Mouse (Mus musculus) heart, postnatal 0 days (tissue): ENCODE measurements around the gene Memo1.
"Not testable (repeated sequence)": the region's sequence is repeated elsewhere in the genome, so short reads cannot be mapped to it uniquely, and the experiment has no call there.

ENCODE experiments used
- CTCF ChIP-seq: IDR thresholded peaks from 2 replicates; pipeline ENCODE4 v1.5.1; 2016; ENCODE audit warnings: antibody characterized with exemption, control low read depth, low read depth
- EP300 ChIP-seq: IDR thresholded peaks from 2 replicates; pipeline ENCODE4 v1.6.1; 2016; ENCODE audit warnings: antibody characterized with exemption, low read depth

DNA sequence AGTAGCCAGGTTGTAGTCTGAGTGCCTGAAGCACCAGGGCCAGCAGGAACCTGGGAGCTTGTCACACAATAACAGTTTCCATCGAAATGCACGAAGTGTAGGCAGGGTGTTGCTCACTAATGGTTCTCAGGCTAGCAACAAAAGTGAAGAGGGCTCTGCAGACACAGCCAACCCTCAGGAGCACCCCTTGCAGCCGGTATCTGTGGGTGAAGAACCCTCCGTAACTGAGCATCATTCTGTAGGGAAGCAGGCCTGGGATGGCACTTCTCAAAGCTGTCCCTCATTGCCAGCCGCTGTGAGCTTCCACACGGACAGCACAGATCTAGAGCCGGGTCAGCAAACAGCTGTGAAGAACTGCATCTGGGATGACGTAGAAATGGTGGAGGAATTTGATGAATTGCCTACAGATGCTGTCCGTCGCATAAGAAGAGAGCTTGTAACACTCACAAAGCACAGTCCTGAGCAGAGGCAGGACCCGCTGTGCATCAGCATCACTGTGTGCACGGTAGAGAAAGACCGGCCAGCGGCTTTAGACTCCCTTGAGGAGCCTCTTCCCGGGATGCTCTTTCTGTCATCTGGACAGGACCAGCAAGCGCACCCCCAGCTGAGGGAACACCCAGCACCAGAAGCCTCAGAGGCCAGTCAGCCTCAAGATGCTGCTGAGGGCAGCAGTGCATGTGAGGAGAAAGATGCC lies 82.3 kb downstream of the Memo1 start:
- not testable (repeated sequence) for TF ChIP-seq CTCF, EP300
